Mouse (Mus musculus): ENCODE measurements around the gene Nubp2. TPM values are rescaled to one million over a fixed set of nuclear protein-coding genes. Genes with fewer than 3 reads are reported as not detected.

Nubp2 gene
- polyA plus RNA-seq (2015; fragmentation: Nextera tagmentation; extraction: Ambion mirVana) = 61.6 and 67.5 TPM in 2 replicates

DNA sequence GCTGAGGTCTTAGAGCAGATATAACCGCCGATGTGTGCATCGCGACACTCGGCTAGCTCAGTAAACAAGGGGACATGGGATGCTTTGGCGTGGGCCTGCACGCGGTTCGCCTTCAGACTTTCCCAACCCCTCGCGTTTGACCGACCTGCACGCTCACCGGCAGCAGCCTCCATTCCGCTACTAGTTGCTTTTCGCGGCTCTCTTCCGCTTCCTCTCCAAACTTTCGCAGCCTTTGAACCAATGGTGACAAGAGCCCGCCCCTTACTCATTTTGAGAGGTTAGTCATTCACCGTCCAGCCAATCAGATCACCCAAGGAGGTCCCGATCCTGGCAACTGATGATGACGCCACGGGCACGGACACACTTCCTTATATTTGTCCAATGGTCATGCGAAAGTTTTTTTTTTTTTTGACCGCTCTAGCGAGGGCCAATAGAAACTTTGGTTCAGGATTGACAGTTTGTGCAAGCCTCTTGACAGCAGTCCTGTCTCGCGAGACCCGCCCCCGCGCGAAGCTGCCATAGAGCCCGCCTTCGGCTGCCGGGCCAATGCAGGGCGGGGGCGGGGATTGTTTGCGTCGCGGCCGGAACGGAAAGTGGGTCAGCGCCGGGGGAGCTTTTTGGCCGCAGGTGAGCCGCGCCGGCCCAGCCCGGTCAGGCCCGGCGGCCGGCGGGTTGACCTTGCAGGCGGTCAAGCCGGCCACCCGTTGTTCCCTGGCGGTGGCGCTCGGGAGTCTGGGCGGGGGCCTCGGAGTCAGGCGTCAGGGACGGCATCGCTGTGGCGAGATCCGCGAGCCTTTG lies at the start of gene Nubp2, which contains the start of gene Spsb3:
Gene Nubp2, minus strand, starts transcription at position 216 of the 798 bp plus-strand sequence.
Gene Spsb3, plus strand, starts transcription at position 510 of the 798 bp plus-strand sequence.

DNA sequence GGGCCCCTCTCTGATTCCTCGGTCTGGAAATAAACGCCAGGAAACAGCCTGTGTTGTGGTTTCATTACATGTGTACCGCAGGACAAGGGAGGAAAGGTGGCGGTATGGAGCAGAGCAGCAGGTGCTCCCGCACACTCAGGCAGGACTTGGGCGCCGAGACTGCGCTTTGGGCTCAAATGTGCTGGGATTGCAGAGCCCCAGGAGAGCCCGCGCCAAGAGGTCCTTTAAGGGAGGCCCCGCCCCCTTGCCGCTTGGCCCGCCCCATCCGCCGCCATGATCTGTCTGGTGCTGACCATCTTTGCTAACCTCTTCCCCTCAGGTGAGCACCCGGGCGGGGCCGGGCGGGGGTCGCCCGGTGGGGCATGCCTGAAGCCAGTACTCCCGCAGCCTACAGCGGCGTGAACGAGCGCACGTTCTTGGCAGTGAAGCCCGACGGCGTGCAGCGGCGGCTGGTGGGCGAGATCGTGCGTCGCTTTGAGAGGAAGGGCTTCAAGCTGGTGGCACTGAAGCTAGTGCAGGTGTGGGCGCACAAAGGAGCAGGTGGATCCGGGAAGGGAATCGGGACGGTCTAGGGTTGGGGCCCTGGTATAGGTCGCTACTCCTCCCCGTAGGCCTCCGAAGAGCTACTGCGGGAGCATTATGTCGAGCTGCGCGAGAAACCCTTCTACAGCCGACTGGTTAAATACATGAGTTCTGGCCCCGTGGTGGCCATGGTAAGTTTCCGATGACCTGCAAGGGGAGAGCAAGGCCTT lies 10.3 kb upstream of the Nubp2 start, which contains the start of gene Nme3:
Gene Nme3, plus strand, starts transcription at position 260 of the 752 bp plus-strand sequence.

DNA sequence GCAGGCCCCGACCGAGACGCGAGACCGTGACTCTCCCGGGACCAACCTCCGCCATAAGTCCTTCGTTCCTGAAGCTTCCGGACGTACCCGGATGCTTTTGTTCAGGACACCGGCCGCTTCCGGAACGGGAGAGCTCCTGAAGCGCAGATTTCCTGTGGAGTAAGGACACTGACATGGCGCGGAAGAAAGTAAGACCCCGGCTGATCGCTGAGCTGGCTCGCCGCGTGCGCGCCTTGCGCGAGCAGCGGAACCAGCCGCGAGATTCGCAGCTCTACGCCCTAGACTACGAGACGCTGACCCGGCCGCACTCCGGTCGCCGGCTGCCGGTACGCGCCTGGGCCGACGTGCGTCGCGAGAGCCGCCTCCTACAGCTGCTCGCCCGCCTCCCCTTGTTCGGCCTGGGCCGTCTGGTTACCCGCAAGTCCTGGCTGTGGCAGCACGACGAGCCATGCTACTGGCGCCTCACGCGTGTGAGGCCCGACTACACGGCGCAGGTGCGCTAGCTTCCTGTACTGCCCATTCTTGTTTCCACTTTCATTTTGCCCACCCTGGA lies 8.9 kb upstream of the Nubp2 start, which contains the start of the genes Eme2 and Mrps34:
Gene Eme2, minus strand, starts transcription at position 93 of the 553 bp plus-strand sequence.
Gene Mrps34, plus strand, starts transcription at position 122 of the 553 bp plus-strand sequence.

DNA sequence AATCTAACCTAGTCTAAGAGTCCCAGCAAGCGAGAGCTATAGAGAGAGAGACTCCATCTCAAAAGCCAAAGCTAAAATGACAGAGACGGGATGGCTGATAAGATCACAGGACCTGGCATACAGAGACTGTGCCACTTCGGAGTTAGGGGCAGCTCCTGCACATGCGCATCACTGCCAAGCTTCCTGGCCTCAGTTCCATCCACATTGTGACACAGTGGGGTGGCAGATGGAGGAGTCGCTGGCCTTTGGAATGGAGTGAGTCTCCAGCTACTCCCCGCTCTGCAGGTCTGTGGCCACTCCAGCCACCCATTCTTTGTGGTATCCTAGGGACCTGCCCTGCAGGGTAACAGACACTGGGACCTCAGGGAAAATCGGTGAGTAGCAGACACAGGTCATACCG lies 20.4 kb downstream of the Nubp2 start, which contains the start of gene Igfals:
Gene Igfals, plus strand, starts transcription at position 222 of the 400 bp plus-strand sequence.

DNA sequence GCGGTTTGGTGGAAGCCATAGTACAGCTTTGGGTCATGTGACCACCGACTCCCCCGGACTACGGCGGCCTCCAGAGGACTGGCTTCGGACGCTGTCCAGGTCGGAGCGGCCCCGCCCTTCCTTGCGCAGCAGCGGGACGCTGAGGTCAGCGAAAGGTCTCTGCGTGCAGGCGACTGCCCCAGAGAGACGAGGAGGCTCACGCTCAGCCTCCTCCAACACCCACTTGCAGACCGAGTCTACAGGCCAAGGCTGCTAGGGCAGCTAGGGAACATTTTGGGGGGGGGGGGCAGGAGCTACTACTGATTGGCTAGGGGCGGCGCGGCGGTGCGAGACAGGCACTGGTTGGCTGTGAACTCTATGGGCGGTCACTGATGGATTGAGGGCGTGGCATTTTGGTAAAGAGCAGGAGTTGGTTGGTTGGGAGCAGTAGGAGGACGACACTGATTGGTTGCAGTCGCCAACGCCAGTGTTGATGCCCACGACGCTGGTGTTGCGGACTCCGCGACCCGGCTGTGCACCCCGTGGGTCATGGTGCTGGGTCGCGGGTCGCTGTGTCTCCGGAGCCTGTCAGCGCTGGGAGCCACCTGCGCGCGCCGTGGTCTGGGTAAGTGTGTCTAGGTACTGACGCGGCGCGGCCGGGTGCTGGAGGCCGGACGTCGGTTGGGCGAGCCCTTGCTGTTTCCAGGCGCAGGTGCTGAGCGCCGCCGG lies 35.9 kb downstream of the Nubp2 start, which contains the start of gene Fahd1:
Gene Fahd1, minus strand, starts transcription at position 300 of the 708 bp plus-strand sequence.

DNA sequence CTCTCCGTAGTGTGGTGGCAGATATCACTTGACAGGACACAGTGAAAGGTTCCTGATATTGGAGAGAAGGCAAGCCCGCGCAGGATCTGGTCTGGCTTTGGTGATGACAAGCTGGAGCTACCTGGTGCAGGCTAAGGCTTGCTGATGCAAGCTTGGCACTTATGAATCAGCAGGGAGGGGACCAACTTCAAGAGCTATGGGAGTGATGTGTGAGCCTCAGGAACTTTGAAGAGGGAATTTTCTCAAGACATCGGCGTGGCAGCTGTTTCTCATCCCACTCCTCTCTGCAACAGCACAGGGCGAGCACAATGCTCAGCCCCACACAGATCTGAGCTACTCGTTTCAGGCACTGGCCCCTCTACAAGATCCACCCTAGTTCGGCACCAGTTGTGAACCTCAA lies 46.3 kb downstream of the Nubp2 start, which contains the start of gene Hagh:
Gene Hagh, plus strand, starts transcription at position 302 of the 400 bp plus-strand sequence.

Other genes starting within 250 kb of the Nubp2 start
- gene Slc9a3r2, start 236.0 kb downstream of the Nubp2 start, polyA plus RNA-seq (2015; fragmentation: Nextera tagmentation; extraction: Ambion mirVana) = 82.2 and 84.4 TPM in 2 replicates
- 0.93 and 1.2 TPM in 2 replicates for gene Npw, start 227.9 kb downstream of the Nubp2 start, polyA plus RNA-seq (2015; fragmentation: Nextera tagmentation; extraction: Ambion mirVana)
- 13.9 and 18.2 TPM in 2 replicates for gene Zfp598, start 216.7 kb downstream of the Nubp2 start, polyA plus RNA-seq (2015; fragmentation: Nextera tagmentation; extraction: Ambion mirVana)
- 269 and 290 TPM in 2 replicates for gene Syngr3, start 196.4 kb downstream of the Nubp2 start, polyA plus RNA-seq (2015; fragmentation: Nextera tagmentation; extraction: Ambion mirVana)
- 38.1 and 38.9 TPM in 2 replicates for gene Gfer, start 190.2 kb downstream of the Nubp2 start, polyA plus RNA-seq (2015; fragmentation: Nextera tagmentation; extraction: Ambion mirVana)
- 1.7 and 2.3 TPM in 2 replicates for gene Noxo1, start 190.1 kb downstream of the Nubp2 start, polyA plus RNA-seq (2015; fragmentation: Nextera tagmentation; extraction: Ambion mirVana)
- 43.3 and 47.7 TPM in 2 replicates for gene Tbl3, start 178.7 kb downstream of the Nubp2 start, polyA plus RNA-seq (2015; fragmentation: Nextera tagmentation; extraction: Ambion mirVana)
- not detected in 2 replicates for gene Rnf151, start 168.3 kb downstream of the Nubp2 start, polyA plus RNA-seq (2015; fragmentation: Nextera tagmentation; extraction: Ambion mirVana)
- gene Rps2, start 168.2 kb downstream of the Nubp2 start, polyA plus RNA-seq (2015; fragmentation: Nextera tagmentation; extraction: Ambion mirVana) = 836 and 837 TPM in 2 replicates
- 375 and 378 TPM in 2 replicates for gene Ndufb10, start 161.9 kb downstream of the Nubp2 start, polyA plus RNA-seq (2015; fragmentation: Nextera tagmentation; extraction: Ambion mirVana)
- gene Rpl3l, start 158.5 kb downstream of the Nubp2 start, polyA plus RNA-seq (2015; fragmentation: Nextera tagmentation; extraction: Ambion mirVana) = 0.27 and 0.40 TPM in 2 replicates
- 24.4 and 29.7 TPM in 2 replicates for gene Msrb1, start 149.7 kb downstream of the Nubp2 start, polyA plus RNA-seq (2015; fragmentation: Nextera tagmentation; extraction: Ambion mirVana)
- 0.20 and 0.57 TPM in 2 replicates for gene Hs3st6, start 133.4 kb downstream of the Nubp2 start, polyA plus RNA-seq (2015; fragmentation: Nextera tagmentation; extraction: Ambion mirVana)
- not detected in 2 replicates for gene Meiob, start 82.1 kb downstream of the Nubp2 start, polyA plus RNA-seq (2015; fragmentation: Nextera tagmentation; extraction: Ambion mirVana)
- gene Hagh, start 46.2 kb downstream of the Nubp2 start, polyA plus RNA-seq (2015; fragmentation: Nextera tagmentation; extraction: Ambion mirVana) = 101 and 108 TPM in 2 replicates
- gene Fahd1, start 36.0 kb downstream of the Nubp2 start, polyA plus RNA-seq (2015; fragmentation: Nextera tagmentation; extraction: Ambion mirVana) = 28.1 and 29.5 TPM in 2 replicates
- 0.25 and 0.35 TPM in 2 replicates for gene Igfals, start 20.4 kb downstream of the Nubp2 start, polyA plus RNA-seq (2015; fragmentation: Nextera tagmentation; extraction: Ambion mirVana)
- 85.2 and 90.4 TPM in 2 replicates for gene Spsb3, start 294 bp upstream of the Nubp2 start, polyA plus RNA-seq (2015; fragmentation: Nextera tagmentation; extraction: Ambion mirVana)
- 28.3 and 29.9 TPM in 2 replicates for gene Eme2, start 8.7 kb upstream of the Nubp2 start, polyA plus RNA-seq (2015; fragmentation: Nextera tagmentation; extraction: Ambion mirVana)
- gene Mrps34, start 8.8 kb upstream of the Nubp2 start, polyA plus RNA-seq (2015; fragmentation: Nextera tagmentation; extraction: Ambion mirVana) = 131 and 137 TPM in 2 replicates
- gene Nme3, start 10.2 kb upstream of the Nubp2 start, polyA plus RNA-seq (2015; fragmentation: Nextera tagmentation; extraction: Ambion mirVana) = 123 TPM in 2 replicates
- gene Mapk8ip3, start 50.6 kb upstream of the Nubp2 start, polyA plus RNA-seq (2015; fragmentation: Nextera tagmentation; extraction: Ambion mirVana) = 58.6 and 70.9 TPM in 2 replicates
- gene Jpt2, start 74.3 kb upstream of the Nubp2 start, polyA plus RNA-seq (2015; fragmentation: Nextera tagmentation; extraction: Ambion mirVana) = 43.4 and 45.3 TPM in 2 replicates
- gene Cramp1l, start 129.4 kb upstream of the Nubp2 start, polyA plus RNA-seq (2015; fragmentation: Nextera tagmentation; extraction: Ambion mirVana) = 5.0 and 5.6 TPM in 2 replicates
- 10.6 and 12.1 TPM in 2 replicates for gene Ift140, start 129.7 kb upstream of the Nubp2 start, polyA plus RNA-seq (2015; fragmentation: Nextera tagmentation; extraction: Ambion mirVana)
- 10.5 and 10.7 TPM in 2 replicates for gene Tmem204, start 197.2 kb upstream of the Nubp2 start, polyA plus RNA-seq (2015; fragmentation: Nextera tagmentation; extraction: Ambion mirVana)
- gene Telo2, start 229.6 kb upstream of the Nubp2 start, polyA plus RNA-seq (2015; fragmentation: Nextera tagmentation; extraction: Ambion mirVana) = 38.9 and 43.9 TPM in 2 replicates
- 0.50 and 0.94 TPM in 2 replicates for gene Ptx4, start 234.4 kb upstream of the Nubp2 start, polyA plus RNA-seq (2015; fragmentation: Nextera tagmentation; extraction: Ambion mirVana)
- 19.8 and 20.7 TPM in 2 replicates for gene Clcn7, start 247.0 kb upstream of the Nubp2 start, polyA plus RNA-seq (2015; fragmentation: Nextera tagmentation; extraction: Ambion mirVana)